Mouse (Mus musculus) gastrocnemius, postnatal 25 days (tissue): Measurements from ENCODE around the gene Mpdz. TPM values are rescaled to one million over a fixed set of nuclear protein-coding genes. Genes with fewer than 3 reads are reported as not detected.

Experiments used
- DNase-seq: peaks from one replicate; pipeline ENCODE4 v3.0.0; 2022
- long read RNA-seq, 2 experiments: library from polyadenylated mRNA; stranded (forward); transcript quantifications; one replicate each; pipeline ENCODE4 v2.0.0; 2021
- total RNA-seq, 2 experiments: library from RNA; stranded (reverse); gene quantifications; 1 replicate in 1 of 2; 2 replicates in 1 of 2; pipeline ENCODE4 v1.2.3; 2021

The Mpdz gene
- 10 to 100 TPM; 41.7 to 48.3 TPM for total RNA-seq
- long read RNA-seq, experiment 1, partial matches to known transcripts, result 2 of 3 reads
- long read RNA-seq, experiment 1, other reads (novel, unspliced or antisense), result 1 of 3 reads
- long read RNA-seq, experiment 2, partial matches to known transcripts, result 0 of 13 reads
- long read RNA-seq, experiment 2, other reads (novel, unspliced or antisense), result 13 of 13 reads

- DNase-seq, result peak; percentile 76
Measured at GRCm38 (mm10) chr4:81442078-81442981, at the start of gene Mpdz. Gene Mpdz, minus strand, starts transcription at chr4:81442815.

- no peak for DNase-seq
Measured at GRCm38 (mm10) chr4:81490556-81490955, 47.9 kb upstream of the Mpdz start.

- no peak for DNase-seq
Measured at GRCm38 (mm10) chr4:81484603-81485002, 42.0 kb upstream of the Mpdz start.

GRCm38 (mm10) chr4:81483887-81484602 is 41.4 kb upstream of the Mpdz start:
- no peak for DNase-seq

GRCm38 (mm10) chr4:81483159-81483558 is 40.5 kb upstream of the Mpdz start:
- peak; percentile 53 for DNase-seq

GRCm38 (mm10) chr4:81466821-81467220 is 24.2 kb upstream of the Mpdz start:
- peak; percentile 32 for DNase-seq

GRCm38 (mm10) chr4:81465172-81465571 is 22.6 kb upstream of the Mpdz start:
- DNase-seq, result no peak

GRCm38 (mm10) chr4:81462253-81462652 is 19.6 kb upstream of the Mpdz start:
- no peak for DNase-seq

- DNase-seq, result no peak
Measured at GRCm38 (mm10) chr4:81458921-81459320, 16.3 kb upstream of the Mpdz start.

GRCm38 (mm10) chr4:81453806-81454205 is 11.2 kb upstream of the Mpdz start:
- DNase-seq, result no peak

- DNase-seq, result no peak
Measured at GRCm38 (mm10) chr4:81452183-81452582, 9.6 kb upstream of the Mpdz start.

GRCm38 (mm10) chr4:81449413-81449812 is 6.8 kb upstream of the Mpdz start:
- DNase-seq, result no peak

- DNase-seq, result no peak
Measured at GRCm38 (mm10) chr4:81443566-81443965, 951 bp upstream of the Mpdz start.

GRCm38 (mm10) chr4:81433961-81434360 is 8.7 kb downstream of the Mpdz start:
- DNase-seq, result no peak

- no peak for DNase-seq
Measured at GRCm38 (mm10) chr4:81430826-81431225, 11.8 kb downstream of the Mpdz start.

GRCm38 (mm10) chr4:81430105-81430504 is 12.5 kb downstream of the Mpdz start:
- peak; percentile 59 for DNase-seq

- peak; percentile 32 for DNase-seq
Measured at GRCm38 (mm10) chr4:81429670-81430069, 12.9 kb downstream of the Mpdz start.

GRCm38 (mm10) chr4:81423556-81423955 is 19.1 kb downstream of the Mpdz start:
- no peak for DNase-seq

- DNase-seq, result no peak
Measured at GRCm38 (mm10) chr4:81421621-81422020, 21.0 kb downstream of the Mpdz start.

GRCm38 (mm10) chr4:81415324-81416026 is 27.1 kb downstream of the Mpdz start:
- no peak for DNase-seq

- no peak for DNase-seq
Measured at GRCm38 (mm10) chr4:81414684-81415323, 27.8 kb downstream of the Mpdz start.

GRCm38 (mm10) chr4:81396883-81397282 is 45.7 kb downstream of the Mpdz start:
- no peak for DNase-seq
